Mouse (Mus musculus): Measurements from ENCODE around the gene Gbp4. TPM values are rescaled to one million over a fixed set of nuclear protein-coding genes. Genes with fewer than 3 reads are reported as not detected.
"Not testable (repeated sequence)": the region's sequence is repeated elsewhere in the genome, so short reads cannot be mapped to it uniquely, and the experiment has no call there.

The Gbp4 gene
- 2.2 and 2.9 TPM in 2 replicates for polyA plus RNA-seq (2012; rRNA removed)

DNA sequence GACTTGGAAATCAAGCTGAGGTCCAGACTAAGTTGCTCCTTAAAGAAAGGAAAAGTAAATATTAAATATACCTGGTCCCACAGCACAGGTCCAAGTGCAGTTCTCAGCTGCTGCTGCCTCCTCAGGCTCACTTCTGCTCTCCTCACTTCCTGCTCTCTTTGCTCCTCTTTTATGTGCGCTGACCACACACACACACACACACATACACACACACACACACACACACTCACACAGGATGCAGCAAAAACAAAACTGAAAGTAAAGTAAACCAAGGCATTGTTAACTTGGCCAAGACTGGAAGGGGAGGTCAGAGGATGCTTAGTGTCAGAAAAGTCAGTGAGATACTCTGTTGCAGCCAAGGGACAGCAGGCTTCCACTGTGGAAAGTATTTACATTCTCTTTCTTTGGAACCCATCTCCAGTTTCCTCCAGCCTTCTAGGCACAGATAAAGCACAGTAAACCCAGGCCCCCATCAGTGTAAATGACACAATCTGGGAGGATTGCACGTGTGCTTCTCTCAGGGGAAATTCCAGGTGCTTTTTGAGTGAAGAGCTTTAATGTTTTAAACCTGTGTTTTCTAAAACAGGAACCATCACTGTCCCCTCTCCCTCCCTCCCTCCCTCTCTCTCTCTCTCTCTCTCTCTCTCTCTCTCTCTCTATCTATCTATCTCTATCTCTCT is at the start of gene Gbp4, which contains the start of the genes Gbp9 and Gbp8:
Gene Gbp4, minus strand, starts transcription at position 178 of the 680 bp plus-strand sequence.
Gene Gbp9, minus strand, starts transcription at position 131 of the 680 bp plus-strand sequence.
Gene Gbp8, minus strand, starts transcription at position 132 of the 680 bp plus-strand sequence.
- not testable (repeated sequence) for DNase-seq; H3K27me3 ChIP-seq (ENCODE audit: control insufficient read depth, insufficient read depth, low read length); H3K4me1 ChIP-seq (ENCODE audit: control insufficient read depth, insufficient read depth, low read length); H3K27ac ChIP-seq (ENCODE audit: insufficient read depth, low read length); H3K4me3 ChIP-seq (replicated peaks; ENCODE audit: insufficient read depth, low read depth, low read length)
- 28% methylated on average over 2 of the region's 2 CpGs for WGBS

DNA sequence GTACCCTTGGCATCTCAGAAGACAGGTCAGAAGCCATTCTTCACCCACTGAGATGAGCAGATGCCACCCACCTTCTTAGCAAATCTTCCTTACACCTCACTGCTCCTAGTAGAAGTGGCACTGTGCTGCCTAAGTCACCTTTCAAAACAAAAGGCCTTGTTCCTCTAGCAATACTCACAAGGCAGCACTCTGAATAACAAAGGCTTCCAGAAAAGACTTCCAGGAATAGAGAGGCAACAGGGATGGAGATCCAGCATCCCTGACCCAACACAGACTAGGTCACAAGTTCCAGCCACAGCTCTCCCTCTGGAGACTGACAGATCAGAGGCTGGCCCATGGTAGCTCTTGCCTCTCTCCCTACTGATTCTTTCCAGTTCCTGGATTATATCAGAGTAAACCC is 42.1 kb upstream of the Gbp4 start:
- TF ChIP-seq POLR2A (IDR thresholded peaks at IDR 0.05; ENCODE audit: borderline replicate concordance, insufficient read depth, low read length) (no peak), CTCF (IDR thresholded peaks at IDR 0.05; ENCODE audit: borderline replicate concordance, insufficient read depth, low read depth, low read length) (no peak)
- no peak for DNase-seq
- H3K4me1 ChIP-seq (ENCODE audit: control insufficient read depth, insufficient read depth, low read length): no peaks in the 10 kb centered on the region

DNA sequence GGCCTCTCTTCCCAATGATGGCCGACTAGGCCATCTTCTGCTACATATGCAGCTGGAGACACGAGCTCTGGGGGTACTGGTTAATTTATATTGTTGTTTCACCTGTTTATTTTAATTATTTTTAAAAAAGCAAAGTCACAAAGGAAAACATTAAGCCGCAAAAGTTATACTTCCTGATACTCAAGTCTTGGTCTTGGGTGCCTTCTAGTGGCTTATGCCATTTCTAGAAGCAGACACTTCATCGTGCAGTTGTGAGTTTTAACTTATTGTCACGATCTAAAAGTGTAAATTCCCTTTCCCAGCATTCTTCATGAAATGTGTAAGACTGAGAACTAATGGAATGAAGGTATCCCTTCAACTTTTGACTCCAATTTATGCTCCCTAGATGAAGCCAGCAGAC is 17.2 kb upstream of the Gbp4 start:
- no peak for DNase-seq
- no peak for TF ChIP-seq POLR2A (IDR thresholded peaks at IDR 0.05; ENCODE audit: borderline replicate concordance, insufficient read depth, low read length)
- no peak for TF ChIP-seq CTCF (IDR thresholded peaks at IDR 0.05; ENCODE audit: borderline replicate concordance, insufficient read depth, low read depth, low read length)
- no peak overlapping the region for H3K27ac ChIP-seq (ENCODE audit: insufficient read depth, low read length)
- H3K27me3 ChIP-seq (ENCODE audit: control insufficient read depth, insufficient read depth, low read length): no peaks in the 10 kb centered on the region
- H3K4me3 ChIP-seq (replicated peaks; ENCODE audit: insufficient read depth, low read depth, low read length): no peak overlapping the region
- H3K4me1 ChIP-seq (ENCODE audit: control insufficient read depth, insufficient read depth, low read length): no peaks in the 10 kb centered on the region
- 81% methylated on average over 5 of the region's 5 CpGs for WGBS

More for the DNA sequence above, 42.1 kb upstream of the Gbp4 start:
- H3K4me3 ChIP-seq (replicated peaks; ENCODE audit: insufficient read depth, low read depth, low read length): no peak overlapping the region
- H3K27me3 ChIP-seq (ENCODE audit: control insufficient read depth, insufficient read depth, low read length): no peaks in the 10 kb centered on the region
- no peak overlapping the region for H3K27ac ChIP-seq (ENCODE audit: insufficient read depth, low read length)

DNA sequence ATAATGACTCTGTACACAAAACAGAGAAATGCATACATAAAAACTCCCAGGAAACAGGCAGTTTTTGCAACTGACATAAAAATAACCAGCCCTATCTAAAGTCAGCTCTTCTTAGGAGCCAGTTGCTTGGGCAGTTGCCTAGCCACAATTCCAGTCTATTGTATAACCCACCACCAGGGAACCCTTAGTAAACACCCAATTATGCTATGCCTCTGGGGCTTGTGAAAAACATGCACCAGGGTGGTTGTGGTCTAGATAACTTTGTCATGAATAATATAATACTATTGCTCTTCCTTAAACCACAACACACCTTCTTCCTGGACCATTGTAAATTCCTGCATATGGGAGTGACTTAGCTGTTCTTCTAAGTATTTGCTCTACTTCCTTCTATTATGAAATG is 14.7 kb upstream of the Gbp4 start:
- no peak overlapping the region for H3K4me3 ChIP-seq (replicated peaks; ENCODE audit: insufficient read depth, low read depth, low read length)
- no peaks in the 10 kb centered on the region for H3K4me1 ChIP-seq (ENCODE audit: control insufficient read depth, insufficient read depth, low read length)
- DNase-seq: no peak
- no peak overlapping the region for H3K27ac ChIP-seq (ENCODE audit: insufficient read depth, low read length)
- TF ChIP-seq POLR2A (IDR thresholded peaks at IDR 0.05; ENCODE audit: borderline replicate concordance, insufficient read depth, low read length): no peak
- TF ChIP-seq CTCF (IDR thresholded peaks at IDR 0.05; ENCODE audit: borderline replicate concordance, insufficient read depth, low read depth, low read length): no peak
- no peaks in the 10 kb centered on the region for H3K27me3 ChIP-seq (ENCODE audit: control insufficient read depth, insufficient read depth, low read length)

DNA sequence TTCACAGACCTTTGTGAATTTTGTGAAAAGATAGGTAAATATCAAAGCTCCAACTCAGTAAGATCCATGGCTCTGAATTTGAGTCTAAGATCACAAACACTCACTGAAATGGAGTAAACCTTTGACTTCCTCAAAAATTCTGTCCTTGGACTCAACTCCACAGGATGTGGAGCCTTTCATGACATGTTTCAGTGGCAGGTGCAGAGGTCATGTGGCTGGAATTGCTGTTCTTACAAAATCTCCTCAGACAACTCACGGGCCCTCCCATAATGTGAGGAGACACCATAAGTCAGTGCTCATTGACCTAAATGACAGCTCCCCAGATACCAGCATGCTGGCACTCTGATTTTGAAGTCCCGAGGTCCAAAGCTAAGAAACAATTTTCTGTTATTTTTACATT is 8.7 kb upstream of the Gbp4 start:
- H3K4me1 ChIP-seq (ENCODE audit: control insufficient read depth, insufficient read depth, low read length); H3K27ac ChIP-seq (ENCODE audit: insufficient read depth, low read length); H3K27me3 ChIP-seq (ENCODE audit: control insufficient read depth, insufficient read depth, low read length); H3K4me3 ChIP-seq (replicated peaks; ENCODE audit: insufficient read depth, low read depth, low read length); DNase-seq: not testable (repeated sequence)
- 51% methylated on average over 2 of the region's 2 CpGs for WGBS

DNA sequence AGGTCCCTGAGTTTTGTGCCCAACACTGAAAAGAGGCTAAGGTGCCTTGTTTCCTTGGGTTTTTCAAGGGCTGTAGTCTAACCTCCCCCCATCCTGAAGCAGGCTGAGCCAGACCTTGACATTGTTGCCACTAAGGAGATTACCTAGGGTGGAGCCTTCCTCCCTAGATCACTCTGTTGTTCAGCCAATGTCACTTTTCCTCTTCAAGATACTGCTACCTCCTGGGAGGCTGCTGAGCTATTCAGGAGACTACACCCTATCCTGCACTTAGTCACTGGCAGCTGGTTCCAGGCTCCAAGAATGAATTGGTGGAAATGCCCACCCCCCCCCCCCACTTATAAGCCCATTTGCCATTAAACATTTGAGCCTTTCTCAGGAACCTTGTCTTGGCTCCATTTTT is 7.1 kb upstream of the Gbp4 start:
- TF ChIP-seq CTCF (IDR thresholded peaks at IDR 0.05; ENCODE audit: borderline replicate concordance, insufficient read depth, low read depth, low read length): no peak
- TF ChIP-seq POLR2A (IDR thresholded peaks at IDR 0.05; ENCODE audit: borderline replicate concordance, insufficient read depth, low read length): no peak
- Histone ChIP-seq H3K4me3 (replicated peaks; ENCODE audit: insufficient read depth, low read depth, low read length) (no peak overlapping the region), H3K27me3 (ENCODE audit: control insufficient read depth, insufficient read depth, low read length) (no peaks in the 10 kb centered on the region), H3K27ac (ENCODE audit: insufficient read depth, low read length) (no peak overlapping the region), H3K4me1 (ENCODE audit: control insufficient read depth, insufficient read depth, low read length) (no peaks in the 10 kb centered on the region)
- no peak for DNase-seq

DNA sequence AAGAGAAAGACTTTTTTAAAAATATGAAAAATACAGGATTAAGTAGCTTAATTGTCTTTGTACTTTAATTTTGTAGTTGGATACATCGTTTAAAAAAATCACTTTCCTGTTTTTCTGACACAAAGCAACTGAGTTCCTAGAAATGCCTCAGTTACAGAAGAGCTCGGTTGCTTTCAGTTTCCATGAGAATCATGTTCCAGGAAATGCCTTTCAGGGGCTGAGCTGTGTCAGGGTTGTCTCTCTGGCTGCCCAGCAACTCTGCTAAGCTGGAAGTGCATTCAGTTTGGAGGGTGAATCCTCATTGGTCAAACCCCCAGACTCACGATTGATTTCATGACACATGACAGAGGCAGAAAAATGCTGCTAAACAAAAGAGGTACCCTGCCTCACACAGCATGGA is 6.3 kb upstream of the Gbp4 start:
- DNase-seq; H3K27me3 ChIP-seq (ENCODE audit: control insufficient read depth, insufficient read depth, low read length); H3K27ac ChIP-seq (ENCODE audit: insufficient read depth, low read length); H3K4me3 ChIP-seq (replicated peaks; ENCODE audit: insufficient read depth, low read depth, low read length); H3K4me1 ChIP-seq (ENCODE audit: control insufficient read depth, insufficient read depth, low read length): not testable (repeated sequence)
- 42% methylated on average over 3 of the region's 3 CpGs for WGBS

DNA sequence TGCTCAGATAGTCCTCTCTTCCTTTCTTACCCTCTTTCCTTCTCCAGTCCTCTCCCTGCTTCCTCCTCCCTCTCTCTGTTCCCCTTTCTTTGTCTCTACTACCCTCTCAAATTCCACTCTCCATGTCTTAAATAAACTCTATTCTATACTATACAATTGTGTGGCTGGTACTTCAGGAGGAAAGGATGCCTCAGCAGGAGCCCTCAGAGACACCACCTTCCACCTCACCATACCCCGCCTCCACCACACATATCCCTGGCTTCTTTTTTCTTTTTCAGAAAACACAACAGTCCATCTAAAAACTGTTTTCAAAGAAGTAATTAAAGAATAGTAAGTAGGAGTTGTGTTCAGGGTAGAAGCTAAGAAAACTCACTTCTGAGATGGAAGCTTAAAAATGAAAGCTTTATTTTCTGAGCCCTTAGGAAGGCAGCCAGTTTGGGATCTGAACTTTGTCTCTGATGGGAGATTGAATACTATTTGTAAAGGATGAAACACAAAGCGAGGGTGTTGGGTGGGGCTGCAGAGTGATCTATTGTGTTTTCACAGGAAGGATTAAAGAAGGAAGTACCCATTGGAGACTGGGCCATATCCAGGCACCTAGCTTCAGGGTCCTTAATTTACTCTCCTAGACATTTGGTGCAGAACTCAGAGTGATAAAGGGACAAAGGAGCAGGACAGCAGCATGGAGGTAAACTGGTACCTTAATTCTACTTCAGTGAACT is 864 bp upstream of the Gbp4 start:
- not testable (repeated sequence) for DNase-seq; H3K4me3 ChIP-seq (replicated peaks; ENCODE audit: insufficient read depth, low read depth, low read length); H3K27me3 ChIP-seq (ENCODE audit: control insufficient read depth, insufficient read depth, low read length); H3K27ac ChIP-seq (ENCODE audit: insufficient read depth, low read length); H3K4me1 ChIP-seq (ENCODE audit: control insufficient read depth, insufficient read depth, low read length)
- 35% methylated on average over 2 of the region's 2 CpGs for WGBS
